In genomic region chr16:33830512-33831105, GRCm38 (mm10) we compare ENCODE assay signal across 8 mouse cellular contexts. TPM values are rescaled to one million over a fixed set of nuclear protein-coding genes. Genes with fewer than 3 reads are reported as not detected.
DNase-seq lines count a peak whose midpoint lies in the region; ATAC-seq and TF ChIP-seq lines count a peak whose summit lies in the region.

No protein-coding gene starts in this region.

- peaks cover 83% of the 10 kb centered on the region for H3K27me3 ChIP-seq in erythroblast, embryonic 14.5 days (ENCODE audit: control insufficient read depth)
- H3K27me3 ChIP-seq in E14TG2a.4 (ENCODE audit: insufficient read depth, low read length), result peaks cover 28% of the 10 kb centered on the region
- H3K27me3 ChIP-seq in forebrain, postnatal 0 days (ENCODE audit: insufficient read depth, low read length), result peaks cover 17% of the 10 kb centered on the region
- peaks cover 81% of the 10 kb centered on the region for H3K27me3 ChIP-seq in liver, embryonic 15.5 days

- peak overlapping the region; percentile 53 for H3K9ac ChIP-seq in forebrain, postnatal 0 days
- H3K9ac ChIP-seq in liver, embryonic 15.5 days, result peak overlapping the region; percentile 43; the same call in 1 of the 2 replicates

- H3K4me3 ChIP-seq in erythroblast, embryonic 14.5 days (replicated peaks), result peak overlapping the region; percentile 56
- peak overlapping the region; percentile 93 for H3K4me3 ChIP-seq in E14TG2a.4 (replicated peaks; ENCODE audit: low read length)
- peak overlapping the region; percentile 64 for H3K4me3 ChIP-seq in forebrain, postnatal 0 days (ENCODE audit: low read depth, low read length)
- H3K4me3 ChIP-seq in liver, embryonic 15.5 days (replicated peaks), result peak overlapping the region; percentile 63

- peaks cover 9% of the 10 kb centered on the region for H3K4me1 ChIP-seq in erythroblast, embryonic 14.5 days (ENCODE audit: control insufficient read depth)
- peaks cover 35% of the 10 kb centered on the region for H3K4me1 ChIP-seq in E14TG2a.4 (replicated peaks; ENCODE audit: low read depth, low read length)
- H3K4me1 ChIP-seq in forebrain, postnatal 0 days (ENCODE audit: insufficient read depth), result peaks cover 6% of the 10 kb centered on the region; the same call in 1 of the 2 replicates
- H3K4me1 ChIP-seq in liver, embryonic 15.5 days (replicated peaks), result peaks cover 31% of the 10 kb centered on the region

- H3K36me3 ChIP-seq in erythroblast, embryonic 14.5 days (ENCODE audit: control insufficient read depth), result no peaks in the 10 kb centered on the region
- H3K36me3 ChIP-seq in E14TG2a.4 (ENCODE audit: insufficient read depth, low read length), result no peaks in the 10 kb centered on the region
- H3K36me3 ChIP-seq in forebrain, postnatal 0 days (ENCODE audit: insufficient read depth), result no peaks in the 10 kb centered on the region
- H3K36me3 ChIP-seq in liver, embryonic 15.5 days (replicated peaks), result no peaks in the 10 kb centered on the region

- TF ChIP-seq CTCF in E14TG2a.4 (conservative IDR thresholded peaks at IDR 0.05; ENCODE audit: low read length), result no peak
- TF ChIP-seq CTCF in forebrain, postnatal 0 days (IDR thresholded peaks at IDR 0.05; ENCODE audit: low read depth), result no peak

- 4% methylated on average over 18 of the region's 18 CpGs for WGBS in forebrain, postnatal 0 days
- 6% methylated on average over 18 of the region's 18 CpGs for WGBS in liver, embryonic 15.5 days (ENCODE audit: insufficient replicate concordance)

- ATAC-seq in erythroblast, adult 5-6 weeks (replicated peaks; ENCODE audit: low FRiP score, poor library complexity, severe bottlenecking), result no peak
- ATAC-seq in forebrain, postnatal 0 days, result no peak
- no peak for ATAC-seq in liver, embryonic 15.5 days (ENCODE audit: insufficient read depth)

- no peaks in the 10 kb centered on the region for H3K9me3 ChIP-seq in erythroblast, embryonic 14.5 days (ENCODE audit: control insufficient read depth, low read length)
- peaks cover 24% of the 10 kb centered on the region for H3K9me3 ChIP-seq in E14TG2a.4 (ENCODE audit: low read length)
- no peaks in the 10 kb centered on the region for H3K9me3 ChIP-seq in forebrain, postnatal 0 days (ENCODE audit: low read length)
- no peaks in the 10 kb centered on the region for H3K9me3 ChIP-seq in liver, embryonic 15.5 days (replicated peaks)

- H3K4me2 ChIP-seq in forebrain, postnatal 0 days (ENCODE audit: low read depth), result peak overlapping the region; percentile 98
- peak overlapping the region; percentile 66 for H3K4me2 ChIP-seq in liver, embryonic 15.5 days

- 0 out of 2 replicates have a peak overlapping the region, but pooled peaks have one; percentile 40 for H3K27ac ChIP-seq in forebrain, postnatal 0 days (ENCODE audit: low read depth, low read length)
- no peak overlapping the region for H3K27ac ChIP-seq in liver, embryonic 15.5 days (replicated peaks)

- DNase-seq in forebrain, postnatal 0 days, result no peak
- DNase-seq in urinary bladder, adult 18-20 months (ENCODE audit: low spot score in 2 of 2), result no peak
- DNase-seq in cerebellum, adult 9-11 months, result no peak
- no peak for DNase-seq in c-Kit-positive CD71-positive TER-119-positive erythroid progenitor cells, embryonic 14.5 days (ENCODE audit: low spot score)

RNA-seq across cellular contexts. Expression of gene Itgb5, which starts 1.1 kb away (rescaled TPM):
- polyA plus RNA-seq in erythroblast, embryonic 14.5 days (2012), result 0.13 and 0.32 TPM in 2 replicates
- 4.6 and 25.6 TPM in 2 replicates for total RNA-seq in erythroblast, adult 5-6 weeks (2015; ENCODE audit: low replicate concordance)
- 2.2 and 8.2 TPM in 2 replicates for total RNA-seq in erythroblast, adult 5-6 weeks (2017; ENCODE audit: low replicate concordance)
- total RNA-seq in forebrain, postnatal 0 days (2014; rRNA removed), result 30.4 and 49.3 TPM in 2 replicates
- 14.9 and 19.7 TPM in 2 replicates for polyA plus RNA-seq in forebrain, postnatal 0 days (2015; fragmentation: Nextera tagmentation; extraction: Ambion mirVana)
- 16.2 and 18.5 TPM in 2 replicates for polyA plus RNA-seq in liver, embryonic 15.5 days (2015; fragmentation: Nextera tagmentation; extraction: Ambion mirVana)

RNA-seq across cellular contexts. Expression of gene Muc13, which starts 36.8 kb away (rescaled TPM):
- polyA plus RNA-seq in erythroblast, embryonic 14.5 days (2012), result not detected in 2 replicates
- 7.9 and 9.2 TPM in 2 replicates for total RNA-seq in erythroblast, adult 5-6 weeks (2015; ENCODE audit: low replicate concordance)
- total RNA-seq in erythroblast, adult 5-6 weeks (2017; ENCODE audit: low replicate concordance), result 4.4 and 6.6 TPM in 2 replicates
- total RNA-seq in forebrain, postnatal 0 days (2014; rRNA removed), result not detected in 2 replicates
- not detected in 2 replicates for polyA plus RNA-seq in forebrain, postnatal 0 days (2015; fragmentation: Nextera tagmentation; extraction: Ambion mirVana)
- 0.99 and 1.6 TPM in 2 replicates for polyA plus RNA-seq in liver, embryonic 15.5 days (2015; fragmentation: Nextera tagmentation; extraction: Ambion mirVana)

Comparison
In these comparisons a context has a peak if more than half of its experiments do, and no peak if none do; other contexts are left out.
1. RNA of gene Itgb5, which starts 1.1 kb away (polyA plus RNA-seq): 14.9 to 19.7 TPM in forebrain, postnatal 0 days and 16.2 to 18.5 TPM in liver, embryonic 15.5 days; 0.13 to 0.32 TPM in erythroblast, embryonic 14.5 days; every median in the first group is over 10 times any median in the second.
2. Peak in every context shown above with its lines, with median percentiles within 50 percentile points of each other: H3K4me3 ChIP-seq.